Mouse (Mus musculus): ENCODE results near the gene Arhgap35. TPM values are rescaled to one million over a fixed set of nuclear protein-coding genes. Genes with fewer than 3 reads are reported as not detected.

Gene Arhgap35
- total RNA-seq, 4 experiments from 2014 or later, result 65.6 to 76.6 (median 73.0) TPM

GRCm38 (mm10) chr7:16463214-16463613, 151.6 kb downstream of the Arhgap35 start:
- peak; percentile 50 for DNase-seq

GRCm38 (mm10) chr7:16461705-16462104, 153.1 kb downstream of the Arhgap35 start:
- no peak for DNase-seq

DNA sequence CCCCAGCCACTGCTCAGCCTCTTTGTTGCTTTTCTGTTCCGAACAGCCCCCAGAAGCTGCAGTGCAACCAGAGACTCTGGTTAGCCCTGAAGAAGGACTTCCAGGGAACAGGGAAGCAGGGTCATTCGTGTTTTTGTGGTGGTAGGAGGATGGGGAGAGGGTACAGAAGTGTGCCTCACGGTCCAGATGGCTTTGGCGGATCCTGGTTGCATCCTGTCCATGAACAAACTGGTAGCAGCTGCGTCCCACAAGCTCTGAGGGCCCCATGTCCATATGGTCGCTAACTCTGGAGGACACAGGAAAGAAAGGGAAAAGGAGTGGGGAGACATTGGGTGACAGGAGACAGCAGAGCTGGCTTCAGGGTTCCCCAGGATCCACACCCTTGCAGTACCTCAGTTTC, 153.6 kb downstream of the Arhgap35 start:
- no peak for DNase-seq

DNA sequence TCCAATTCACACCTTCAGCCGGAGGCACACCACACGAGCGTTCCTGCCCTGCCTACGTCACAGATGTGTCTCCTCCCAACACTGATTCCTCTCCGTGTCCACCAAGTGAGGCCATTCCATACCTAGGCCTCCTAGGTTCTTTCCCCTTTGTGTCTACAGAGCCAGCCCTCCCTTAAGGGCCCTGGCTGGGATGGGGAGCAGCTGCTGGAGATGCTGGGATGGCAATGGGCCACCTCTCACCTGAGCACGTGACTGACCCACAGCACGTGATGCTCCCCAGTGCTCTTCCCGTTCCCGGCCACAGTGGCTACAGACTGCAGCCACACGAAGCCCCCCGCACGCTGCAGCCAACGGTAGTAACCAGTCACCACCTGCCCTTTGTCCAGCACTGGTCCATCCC, 154.2 kb downstream of the Arhgap35 start:
- no peak for DNase-seq

GRCm38 (mm10) chr7:16456289-16456688, 158.5 kb downstream of the Arhgap35 start:
- no peak for DNase-seq

- no peak for DNase-seq
These were observed 159.8 kb downstream of the Arhgap35 start for GRCm38 (mm10) chr7:16455016-16455415.

DNA sequence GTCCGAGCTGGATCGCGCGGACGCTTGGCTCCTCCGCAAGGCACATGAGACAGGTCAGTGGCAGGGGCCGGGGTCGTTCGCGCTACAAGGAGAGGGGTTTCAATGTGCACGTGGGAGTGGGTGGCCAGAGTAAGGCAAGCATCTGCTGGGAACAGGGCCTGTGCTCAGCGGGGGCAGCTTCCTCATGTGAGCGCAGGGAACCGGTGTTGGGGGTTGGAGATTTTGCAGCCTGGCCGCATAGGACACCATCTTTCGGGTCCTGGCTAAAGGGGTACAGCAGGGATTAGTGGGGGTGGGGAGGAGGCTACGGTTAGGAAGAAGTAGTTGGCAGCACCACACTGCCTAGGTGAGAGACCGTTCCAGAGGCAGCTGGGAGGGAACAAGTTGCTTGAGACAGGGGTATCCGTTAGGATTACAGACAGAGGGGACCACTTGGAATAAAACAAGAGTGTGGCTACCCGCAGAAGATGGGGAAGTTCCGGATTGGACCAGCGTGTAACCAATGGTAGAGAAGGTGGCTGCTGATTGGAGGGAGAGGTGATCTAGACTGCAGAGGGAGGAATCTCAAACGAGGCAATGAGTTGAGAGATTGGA, 161.6 kb downstream of the Arhgap35 start:
- no peak for DNase-seq

DNA sequence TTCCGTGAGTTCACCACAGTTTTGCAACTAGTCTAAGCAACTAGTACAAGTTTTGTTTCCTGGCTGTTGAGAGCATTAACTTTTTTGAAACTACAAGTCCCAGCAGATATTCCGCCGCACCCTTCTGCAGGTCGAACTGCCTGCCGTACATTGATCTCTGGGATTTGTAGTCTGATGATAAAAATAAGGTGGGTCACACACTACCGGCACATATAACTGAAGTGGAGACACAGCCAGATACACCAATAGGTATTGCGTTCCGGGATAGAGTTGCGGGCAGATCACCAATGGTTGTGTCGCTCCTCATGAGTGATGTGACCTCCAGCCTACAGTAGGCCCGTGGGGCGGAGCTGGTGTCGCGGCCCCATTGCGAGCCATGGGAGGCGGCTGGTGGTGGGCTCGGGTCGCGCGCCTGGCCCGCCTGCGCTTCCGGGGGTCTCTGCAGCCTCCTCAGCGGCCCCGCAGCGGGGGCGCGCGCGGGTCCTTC, 162.2 kb downstream of the Arhgap35 start, which contains the start of gene Tmem160:
Gene Tmem160 (plus strand): TSS at position 193 of the 487 bp plus-strand sequence.
- DNase-seq, result peak; percentile 90

GRCm38 (mm10) chr7:16451656-16452055, 163.1 kb downstream of the Arhgap35 start:
- DNase-seq, result peak; percentile 57

Other genes with a start within 250 kb of the Arhgap35 start
- gene Sae1, start 227.2 kb downstream of the Arhgap35 start, total RNA-seq (2022), result 10 to 100 TPM; 64.0 to 78.2 (median 67.5) TPM
- gene Zc3h4, start 214.1 kb downstream of the Arhgap35 start, total RNA-seq (2022), result 10 to 100 TPM; 43.4 to 47.5 (median 46.2) TPM
- gene Tmem160, start 162.2 kb downstream of the Arhgap35 start, total RNA-seq (2022), result 10 to 100 TPM; 55.2 to 93.9 (median 72.1) TPM
- under 1 TPM in 1 of 4 experiments, not detected in 3; 0.48 TPM for gene Npas1, start 137.3 kb downstream of the Arhgap35 start, total RNA-seq (2022)
- not detected for gene Ceacam15, start 60.7 kb upstream of the Arhgap35 start, total RNA-seq (2022)
- not detected for gene Ceacam9, start 106.9 kb upstream of the Arhgap35 start, total RNA-seq (2022)
- 100 to 1,000 TPM; 127 to 153 (median 133) TPM for gene Ap2s1, start 123.4 kb upstream of the Arhgap35 start, total RNA-seq (2022)
- 100 to 1,000 TPM in 1 of 4 experiments, 10 to 100 TPM in 3; 77.8 to 202 (median 91.2) TPM for gene Slc1a5, start 166.3 kb upstream of the Arhgap35 start, total RNA-seq (2022)
- 100 to 1,000 TPM in 1 of 4 experiments, 10 to 100 TPM in 3; 62.2 to 100 (median 74.6) TPM for gene Strn4, start 200.9 kb upstream of the Arhgap35 start, total RNA-seq (2022)
- gene Fkrp, start 201.7 kb upstream of the Arhgap35 start, total RNA-seq (2022), result 10 to 100 TPM; 22.0 to 26.2 (median 24.9) TPM
- 10 to 100 TPM; 17.0 to 27.1 (median 20.9) TPM for gene Prkd2, start 227.9 kb upstream of the Arhgap35 start, total RNA-seq (2022)